Mouse (Mus musculus): Measurements from ENCODE around the gene Nfyc. TPM values are rescaled to one million over a fixed set of nuclear protein-coding genes. Genes with fewer than 3 reads are reported as not detected.
A peak's percentile ranks its signal among the peaks of the same experiment; 100 is the strongest.

Gene Nfyc
- polyA plus RNA-seq, 1 experiment: 247 TPM

DNA sequence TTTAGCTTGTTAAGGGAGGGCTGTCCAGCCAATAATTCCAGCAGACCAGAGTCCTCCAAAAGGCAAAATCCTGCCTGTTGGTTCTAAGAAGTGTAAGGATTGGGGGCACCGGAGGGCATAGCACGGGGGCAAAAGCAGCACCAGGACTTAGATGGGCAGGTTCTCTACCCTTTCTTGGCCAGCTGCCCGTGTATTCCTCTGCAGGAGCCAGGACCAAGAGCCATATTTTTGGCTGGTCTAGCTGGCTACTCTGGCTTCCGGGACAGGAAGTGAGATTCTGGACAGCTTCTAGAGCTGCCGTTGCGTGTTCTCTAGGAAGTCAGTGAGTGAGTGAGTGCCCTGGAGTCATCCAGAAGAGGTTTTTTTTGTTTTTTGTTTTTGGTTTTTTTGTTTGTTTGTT, 101.2 kb downstream of the Nfyc start:
- TF ChIP-seq POLR2A (IDR thresholded peaks at IDR 0.05; ENCODE audit: low read depth, low read length) (no peak), CTCF (IDR thresholded peaks at IDR 0.05; ENCODE audit: extremely low read depth, insufficient read length, insufficient replicate concordance, low read depth, low read length) (no peak)
- peaks cover 13% of the 10 kb centered on the region; the same call in 1 of the 2 replicates for H3K4me1 ChIP-seq (ENCODE audit: control insufficient read depth, insufficient read depth, insufficient read length, low read length)
- H3K27ac ChIP-seq (ENCODE audit: insufficient read depth, low read depth, low read length): no peak overlapping the region
- 43% methylated on average over 6 of the region's 6 CpGs for WGBS
- no peaks in the 10 kb centered on the region for H3K27me3 ChIP-seq (ENCODE audit: control insufficient read depth, insufficient read depth, low read length)
- no peaks in the 10 kb centered on the region for H3K36me3 ChIP-seq (ENCODE audit: control insufficient read depth, insufficient read depth, low read length)
- H3K4me3 ChIP-seq (ENCODE audit: low read depth, low read length): no peak overlapping the region

DNA sequence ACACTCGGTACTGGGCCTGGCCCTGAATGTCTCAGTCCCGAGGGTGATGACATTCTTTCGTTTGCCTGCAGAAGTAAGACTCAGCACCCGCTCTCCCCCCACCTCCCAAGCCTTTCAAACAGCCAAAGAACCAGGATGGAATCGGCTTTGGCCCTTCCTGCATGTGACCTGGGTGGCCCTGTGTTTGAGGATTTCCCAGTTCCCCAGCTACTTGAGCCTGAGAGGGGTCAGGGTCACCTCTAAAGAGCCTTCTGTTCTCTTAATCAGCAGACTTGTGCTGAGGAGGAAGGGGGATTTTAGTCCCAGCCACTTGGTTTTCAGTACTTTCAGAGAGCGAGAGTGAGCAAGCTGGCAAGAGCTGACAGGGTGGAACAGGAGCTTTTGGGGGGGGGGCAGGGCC, 101.9 kb downstream of the Nfyc start:
- 63% methylated on average over 6 of the region's 6 CpGs for WGBS
- TF ChIP-seq CTCF (IDR thresholded peaks at IDR 0.05; ENCODE audit: extremely low read depth, insufficient read length, insufficient replicate concordance, low read depth, low read length): no peak
- TF ChIP-seq POLR2A (IDR thresholded peaks at IDR 0.05; ENCODE audit: low read depth, low read length): no peak

DNA sequence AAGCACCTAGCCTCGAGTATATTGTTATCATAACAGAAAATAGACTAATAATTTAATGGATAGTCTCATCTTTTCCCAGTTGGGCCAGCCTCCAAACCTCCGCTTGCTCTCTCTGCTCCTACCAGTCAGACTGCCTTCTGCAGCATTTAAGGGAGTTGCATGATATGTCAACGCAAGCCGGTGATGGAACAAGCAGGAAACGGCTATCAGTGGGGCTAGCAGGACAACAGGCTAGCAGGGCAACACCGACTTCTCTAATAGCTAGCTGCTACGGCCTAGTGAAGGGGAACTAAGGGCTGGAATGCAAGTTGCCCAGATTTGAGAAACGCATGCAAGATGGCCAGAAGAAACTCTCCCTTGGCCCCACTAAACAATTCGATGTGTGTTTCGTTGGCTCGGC, 103.5 kb downstream of the Nfyc start:
- TF ChIP-seq CTCF (IDR thresholded peaks at IDR 0.05; ENCODE audit: extremely low read depth, insufficient read length, insufficient replicate concordance, low read depth, low read length) (no peak), POLR2A (IDR thresholded peaks at IDR 0.05; ENCODE audit: low read depth, low read length) (no peak)
- Histone ChIP-seq H3K4me1 (ENCODE audit: control insufficient read depth, insufficient read depth, insufficient read length, low read length) (peaks cover 6% of the 10 kb centered on the region; the same call in 1 of the 2 replicates), H3K4me3 (ENCODE audit: low read depth, low read length) (no peak overlapping the region), H3K27me3 (ENCODE audit: control insufficient read depth, insufficient read depth, low read length) (no peaks in the 10 kb centered on the region), H3K36me3 (ENCODE audit: control insufficient read depth, insufficient read depth, low read length) (no peaks in the 10 kb centered on the region), H3K27ac (ENCODE audit: insufficient read depth, low read depth, low read length) (no peak overlapping the region)
- 78% methylated on average over 11 of the region's 11 CpGs for WGBS

More for the DNA sequence above, 101.9 kb downstream of the Nfyc start:
- Histone ChIP-seq H3K27me3 (ENCODE audit: control insufficient read depth, insufficient read depth, low read length) (no peaks in the 10 kb centered on the region), H3K27ac (ENCODE audit: insufficient read depth, low read depth, low read length) (no peak overlapping the region), H3K36me3 (ENCODE audit: control insufficient read depth, insufficient read depth, low read length) (no peaks in the 10 kb centered on the region), H3K4me1 (ENCODE audit: control insufficient read depth, insufficient read depth, insufficient read length, low read length) (peaks cover 13% of the 10 kb centered on the region; the same call in 1 of the 2 replicates), H3K4me3 (ENCODE audit: low read depth, low read length) (no peak overlapping the region)

DNA sequence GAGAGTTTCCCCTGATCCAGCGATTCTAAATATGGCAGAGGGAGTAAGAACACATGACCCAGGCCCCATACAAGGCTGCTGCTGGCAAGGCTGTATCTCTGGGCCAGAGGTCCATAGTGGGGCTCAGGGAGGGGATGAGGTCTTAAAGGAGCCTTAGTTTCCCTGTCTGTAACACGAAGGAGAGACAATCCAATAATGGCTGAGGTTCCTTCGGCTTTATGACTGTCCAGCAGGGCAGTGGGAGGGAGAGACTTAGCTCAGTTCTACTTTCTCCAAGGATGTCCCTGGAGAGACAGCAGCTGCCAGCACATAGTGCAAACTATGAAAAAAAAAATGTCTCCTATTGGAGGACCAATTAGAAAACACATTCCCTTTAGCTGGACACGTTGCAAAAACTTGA, 105.2 kb downstream of the Nfyc start:
- H3K27ac ChIP-seq (ENCODE audit: insufficient read depth, low read depth, low read length): 0 out of 2 replicates have a peak overlapping the region, but pooled peaks have one; percentile 1
- 55% methylated on average over 4 of the region's 4 CpGs for whole genome bisulfite sequencing
- no peak overlapping the region for H3K4me3 ChIP-seq (ENCODE audit: low read depth, low read length)
- H3K4me1 ChIP-seq (ENCODE audit: control insufficient read depth, insufficient read depth, insufficient read length, low read length): 0 out of 2 replicates have a peak, but pooled peaks cover 4% of the 10 kb centered on the region
- no peaks in the 10 kb centered on the region for H3K27me3 ChIP-seq (ENCODE audit: control insufficient read depth, insufficient read depth, low read length)
- no peaks in the 10 kb centered on the region for H3K36me3 ChIP-seq (ENCODE audit: control insufficient read depth, insufficient read depth, low read length)
- TF ChIP-seq CTCF (IDR thresholded peaks at IDR 0.05; ENCODE audit: extremely low read depth, insufficient read length, insufficient replicate concordance, low read depth, low read length) (no peak), POLR2A (IDR thresholded peaks at IDR 0.05; ENCODE audit: low read depth, low read length) (no peak)

DNA sequence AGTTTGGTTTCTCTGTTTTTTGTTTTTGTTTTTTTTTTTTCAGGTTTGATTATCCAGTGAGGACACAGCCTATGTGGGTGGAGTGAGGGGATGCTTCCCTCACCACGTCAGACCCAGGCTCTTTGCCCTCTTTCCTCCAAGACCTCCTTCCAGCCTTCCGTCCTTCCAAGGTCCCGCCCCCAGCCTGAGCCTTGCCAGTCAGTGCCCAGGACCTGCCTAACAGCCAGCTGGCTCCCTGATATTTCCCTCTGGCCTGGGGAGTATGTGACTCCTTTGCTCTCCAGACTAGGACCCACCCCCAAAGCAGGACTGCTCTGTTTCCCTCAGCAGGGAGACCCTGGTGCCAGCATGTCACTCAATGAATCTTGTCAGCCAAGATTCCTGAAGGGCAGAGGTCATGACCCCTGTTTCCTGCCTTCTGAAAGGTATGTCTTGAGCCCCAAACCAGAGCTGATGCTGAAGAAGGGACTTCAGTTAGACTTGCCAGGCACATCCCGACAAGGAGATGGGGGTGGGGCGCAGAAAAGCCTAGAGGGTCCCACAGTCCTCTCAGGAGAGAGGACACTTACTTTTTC, 105.8 kb downstream of the Nfyc start:
- H3K4me1 ChIP-seq (ENCODE audit: control insufficient read depth, insufficient read depth, insufficient read length, low read length): 0 out of 2 replicates have a peak, but pooled peaks cover under 1% of the 10 kb centered on the region
- no peaks in the 10 kb centered on the region for H3K27me3 ChIP-seq (ENCODE audit: control insufficient read depth, insufficient read depth, low read length)
- no peak for TF ChIP-seq CTCF (IDR thresholded peaks at IDR 0.05; ENCODE audit: extremely low read depth, insufficient read length, insufficient replicate concordance, low read depth, low read length)
- TF ChIP-seq POLR2A (IDR thresholded peaks at IDR 0.05; ENCODE audit: low read depth, low read length): no peak
- H3K36me3 ChIP-seq (ENCODE audit: control insufficient read depth, insufficient read depth, low read length): no peaks in the 10 kb centered on the region
- WGBS: 48% methylated on average over 5 of the region's 5 CpGs
- H3K27ac ChIP-seq (ENCODE audit: insufficient read depth, low read depth, low read length): no peak overlapping the region
- no peak overlapping the region for H3K4me3 ChIP-seq (ENCODE audit: low read depth, low read length)

DNA sequence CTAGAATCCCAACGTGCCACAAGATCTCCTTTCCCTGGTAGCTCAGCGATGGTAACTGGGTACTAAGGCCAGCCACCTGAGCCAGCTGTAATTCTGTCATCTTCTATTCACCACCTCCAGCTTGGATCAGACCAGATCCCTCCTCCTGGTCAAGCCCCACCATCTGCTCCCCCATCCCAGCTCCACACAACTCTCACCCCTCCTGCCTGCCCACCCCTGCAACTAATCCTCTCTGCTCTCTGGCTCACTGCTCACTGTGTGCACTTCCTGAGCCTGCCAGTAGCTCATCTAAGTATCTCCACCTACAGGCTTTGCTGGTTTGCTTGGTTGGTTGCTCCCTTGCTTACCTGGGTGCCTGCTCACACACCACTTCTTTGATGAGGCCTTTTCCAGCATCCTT, 109.8 kb downstream of the Nfyc start:
- no peak for TF ChIP-seq CTCF (IDR thresholded peaks at IDR 0.05; ENCODE audit: extremely low read depth, insufficient read length, insufficient replicate concordance, low read depth, low read length)
- no peak for TF ChIP-seq POLR2A (IDR thresholded peaks at IDR 0.05; ENCODE audit: low read depth, low read length)
- WGBS: 79% methylated on average over 2 of the region's 2 CpGs
- Histone ChIP-seq H3K27ac (ENCODE audit: insufficient read depth, low read depth, low read length) (no peak overlapping the region), H3K4me1 (ENCODE audit: control insufficient read depth, insufficient read depth, insufficient read length, low read length) (peaks cover under 1% of the 10 kb centered on the region), H3K27me3 (ENCODE audit: control insufficient read depth, insufficient read depth, low read length) (no peaks in the 10 kb centered on the region), H3K4me3 (ENCODE audit: low read depth, low read length) (no peak overlapping the region), H3K36me3 (ENCODE audit: control insufficient read depth, insufficient read depth, low read length) (no peaks in the 10 kb centered on the region)

DNA sequence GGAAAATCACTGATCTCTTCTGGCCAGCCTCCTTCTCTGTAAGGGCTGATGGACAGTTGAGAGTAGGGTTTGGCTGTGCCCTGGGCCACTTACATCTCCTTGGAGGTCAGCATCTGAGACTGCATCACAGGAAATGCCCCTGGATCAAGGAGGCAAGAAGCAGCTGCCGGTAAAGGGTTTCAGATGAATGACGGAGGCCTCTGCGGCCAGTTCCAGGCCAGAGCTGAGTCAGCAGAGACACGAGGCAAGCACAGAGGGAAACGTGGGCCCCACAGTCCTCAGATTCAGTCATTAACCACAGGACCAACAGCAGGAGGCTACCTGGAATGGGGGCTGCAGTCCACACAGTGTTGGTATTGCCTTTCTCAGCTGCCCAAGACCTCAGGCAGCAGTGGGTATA, 112.2 kb downstream of the Nfyc start:
- H3K4me1 ChIP-seq (ENCODE audit: control insufficient read depth, insufficient read depth, insufficient read length, low read length): peaks cover 6% of the 10 kb centered on the region
- no peaks in the 10 kb centered on the region for H3K36me3 ChIP-seq (ENCODE audit: control insufficient read depth, insufficient read depth, low read length)
- no peak for TF ChIP-seq POLR2A (IDR thresholded peaks at IDR 0.05; ENCODE audit: low read depth, low read length)
- no peak for TF ChIP-seq CTCF (IDR thresholded peaks at IDR 0.05; ENCODE audit: extremely low read depth, insufficient read length, insufficient replicate concordance, low read depth, low read length)
- no peak overlapping the region for H3K4me3 ChIP-seq (ENCODE audit: low read depth, low read length)
- WGBS: 64% methylated on average over 5 of the region's 5 CpGs
- H3K27ac ChIP-seq (ENCODE audit: insufficient read depth, low read depth, low read length): no peak overlapping the region
- H3K27me3 ChIP-seq (ENCODE audit: control insufficient read depth, insufficient read depth, low read length): no peaks in the 10 kb centered on the region
